Mouse (Mus musculus) gastrocnemius, postnatal 25 days (tissue): ENCODE data around the gene Foxj3. TPM values are rescaled to one million over a fixed set of nuclear protein-coding genes. Genes with fewer than 3 reads are reported as not detected.

Experiments
- DNase-seq: peaks from one replicate; pipeline ENCODE4 v3.0.0; 2022
- total RNA-seq, 2 experiments: library from RNA; stranded (reverse); gene quantifications; 1 replicate in 1 of 2; 2 replicates in 1 of 2; pipeline ENCODE4 v1.2.3; 2021

Foxj3 gene
- total RNA-seq, 2 experiments from 2014 or later = 18.6 to 26.1 TPM

GRCm38 (mm10) chr4:119637176-119637845 is 100.5 kb downstream of the Foxj3 start, which contains the start of gene Guca2a:
Gene Guca2a (plus strand): TSS chr4:119637704.
- no peak for DNase-seq

- DNase-seq = no peak
Measured at GRCm38 (mm10) chr4:119637946-119638345, 101.1 kb downstream of the Foxj3 start.

GRCm38 (mm10) chr4:119638656-119639055 is 101.9 kb downstream of the Foxj3 start:
- no peak for DNase-seq

GRCm38 (mm10) chr4:119642666-119643065 is 105.9 kb downstream of the Foxj3 start:
- no peak for DNase-seq

- no peak for DNase-seq
Measured at GRCm38 (mm10) chr4:119657011-119657410, 120.2 kb downstream of the Foxj3 start.

- no peak for DNase-seq
Measured at GRCm38 (mm10) chr4:119658246-119658645, 121.4 kb downstream of the Foxj3 start.

GRCm38 (mm10) chr4:119658731-119659130 is 121.9 kb downstream of the Foxj3 start, which contains the start of gene Guca2b:
Gene Guca2b (minus strand): TSS chr4:119658954.
- DNase-seq = no peak

- no peak for DNase-seq
Measured at GRCm38 (mm10) chr4:119660007-119660406, 123.2 kb downstream of the Foxj3 start.

GRCm38 (mm10) chr4:119662151-119662550 is 125.3 kb downstream of the Foxj3 start:
- DNase-seq = no peak

GRCm38 (mm10) chr4:119662976-119663375 is 126.2 kb downstream of the Foxj3 start:
- no peak for DNase-seq

GRCm38 (mm10) chr4:119663409-119664095 is 126.7 kb downstream of the Foxj3 start:
- DNase-seq = no peak

GRCm38 (mm10) chr4:119665166-119665565 is 128.4 kb downstream of the Foxj3 start:
- DNase-seq = no peak

- peak; percentile 63 for DNase-seq
Measured at GRCm38 (mm10) chr4:119666116-119666515, 129.3 kb downstream of the Foxj3 start.

- no peak for DNase-seq
Measured at GRCm38 (mm10) chr4:119667454-119667853, 130.7 kb downstream of the Foxj3 start.

- DNase-seq = no peak
Measured at GRCm38 (mm10) chr4:119668185-119668584, 131.4 kb downstream of the Foxj3 start.

GRCm38 (mm10) chr4:119668596-119668995 is 131.8 kb downstream of the Foxj3 start:
- no peak for DNase-seq

GRCm38 (mm10) chr4:119669356-119670209 is 132.8 kb downstream of the Foxj3 start:
- no peak for DNase-seq

GRCm38 (mm10) chr4:119670210-119670555 is 133.4 kb downstream of the Foxj3 start:
- DNase-seq = no peak

- no peak for DNase-seq
Measured at GRCm38 (mm10) chr4:119670736-119671135, 133.9 kb downstream of the Foxj3 start.

- no peak for DNase-seq
Measured at GRCm38 (mm10) chr4:119671164-119671563, 134.4 kb downstream of the Foxj3 start.

GRCm38 (mm10) chr4:119672685-119673084 is 135.9 kb downstream of the Foxj3 start:
- DNase-seq = no peak
